Mouse (Mus musculus): Measurements from ENCODE around the gene Wwc1. TPM values are rescaled to one million over a fixed set of nuclear protein-coding genes. Genes with fewer than 3 reads are reported as not detected.

Gene Wwc1
- polyA plus RNA-seq, 1 experiment from 2014 or later = 4.8 TPM

- Histone ChIP-seq H3K4me1 (ENCODE audit: control insufficient read depth, insufficient read depth, low read length) (no peaks in the 10 kb centered on the region), H3K4me2 (ENCODE audit: low read depth, low read length) (no peak overlapping the region), H3K9ac (replicated peaks; ENCODE audit: low read length) (no peak overlapping the region), H3K36me3 (replicated peaks; ENCODE audit: control insufficient read depth, insufficient read depth, low read depth, low read length) (no peaks in the 10 kb centered on the region), H3K4me3 (ENCODE audit: low read depth, low read length) (no peak overlapping the region), H3K27me3 (ENCODE audit: control insufficient read depth, insufficient read depth, low read length) (no peaks in the 10 kb centered on the region), H3K9me3 (replicated peaks; ENCODE audit: control insufficient read depth, low read length) (no peaks in the 10 kb centered on the region), H3K27ac (replicated peaks; ENCODE audit: low read depth, low read length) (no peak overlapping the region)
- no peak for ATAC-seq (replicated peaks; ENCODE audit: insufficient number of reproducible peaks, low FRiP score, low TSS enrichment, low read depth)
- 91% methylated on average over 19 of the region's 19 CpGs for WGBS
- DNase-seq (ENCODE audit: low spot score) = no peak
Measured at GRCm38 (mm10) chr11:35970806-35971705, 9.3 kb downstream of the Wwc1 start.

GRCm38 (mm10) chr11:35968291-35968690 lies 12.0 kb downstream of the Wwc1 start:
- Histone ChIP-seq H3K4me1 (ENCODE audit: control insufficient read depth, insufficient read depth, low read length) (no peaks in the 10 kb centered on the region; the same call in 1 of the 2 replicates), H3K9ac (replicated peaks; ENCODE audit: low read length) (no peak overlapping the region), H3K27me3 (ENCODE audit: control insufficient read depth, insufficient read depth, low read length) (no peaks in the 10 kb centered on the region), H3K4me2 (ENCODE audit: low read depth, low read length) (no peak overlapping the region), H3K36me3 (replicated peaks; ENCODE audit: control insufficient read depth, insufficient read depth, low read depth, low read length) (no peaks in the 10 kb centered on the region), H3K9me3 (replicated peaks; ENCODE audit: control insufficient read depth, low read length) (no peaks in the 10 kb centered on the region), H3K27ac (replicated peaks; ENCODE audit: low read depth, low read length) (no peak overlapping the region), H3K4me3 (ENCODE audit: low read depth, low read length) (no peak overlapping the region)
- DNase-seq (ENCODE audit: low spot score) (no peak), ATAC-seq (replicated peaks; ENCODE audit: insufficient number of reproducible peaks, low FRiP score, low TSS enrichment, low read depth) (no peak)
- 83% methylated on average over 10 of the region's 10 CpGs for WGBS

GRCm38 (mm10) chr11:35963981-35964549 lies 16.3 kb downstream of the Wwc1 start:
- ATAC-seq (replicated peaks; ENCODE audit: insufficient number of reproducible peaks, low FRiP score, low TSS enrichment, low read depth) (no peak), DNase-seq (ENCODE audit: low spot score) (no peak)
- 79% methylated on average over 9 of the region's 9 CpGs for WGBS
- no peak overlapping the region for H3K4me2 ChIP-seq (ENCODE audit: low read depth, low read length)
- no peak overlapping the region for H3K4me3 ChIP-seq (ENCODE audit: low read depth, low read length)
- H3K27me3 ChIP-seq (ENCODE audit: control insufficient read depth, insufficient read depth, low read length) = no peaks in the 10 kb centered on the region
- no peaks in the 10 kb centered on the region for H3K9me3 ChIP-seq (replicated peaks; ENCODE audit: control insufficient read depth, low read length)
- no peaks in the 10 kb centered on the region; the same call in 1 of the 2 replicates for H3K4me1 ChIP-seq (ENCODE audit: control insufficient read depth, insufficient read depth, low read length)
- no peaks in the 10 kb centered on the region for H3K36me3 ChIP-seq (replicated peaks; ENCODE audit: control insufficient read depth, insufficient read depth, low read depth, low read length)
- H3K27ac ChIP-seq (replicated peaks; ENCODE audit: low read depth, low read length) = no peak overlapping the region
- H3K9ac ChIP-seq (replicated peaks; ENCODE audit: low read length) = no peak overlapping the region

- WGBS = 57% methylated on average over 2 of the region's 2 CpGs
- H3K4me1 ChIP-seq (ENCODE audit: control insufficient read depth, insufficient read depth, low read length) = no peaks in the 10 kb centered on the region; the same call in 1 of the 2 replicates
- H3K27me3 ChIP-seq (ENCODE audit: control insufficient read depth, insufficient read depth, low read length) = no peaks in the 10 kb centered on the region
- no peak overlapping the region for H3K27ac ChIP-seq (replicated peaks; ENCODE audit: low read depth, low read length)
- ATAC-seq (replicated peaks; ENCODE audit: insufficient number of reproducible peaks, low FRiP score, low TSS enrichment, low read depth) = no peak
- DNase-seq (ENCODE audit: low spot score) = no peak
- no peaks in the 10 kb centered on the region for H3K36me3 ChIP-seq (replicated peaks; ENCODE audit: control insufficient read depth, insufficient read depth, low read depth, low read length)
- no peaks in the 10 kb centered on the region for H3K9me3 ChIP-seq (replicated peaks; ENCODE audit: control insufficient read depth, low read length)
- no peak overlapping the region for H3K9ac ChIP-seq (replicated peaks; ENCODE audit: low read length)
- no peak overlapping the region for H3K4me3 ChIP-seq (ENCODE audit: low read depth, low read length)
- no peak overlapping the region for H3K4me2 ChIP-seq (ENCODE audit: low read depth, low read length)
Measured at GRCm38 (mm10) chr11:35963554-35963953, 16.8 kb downstream of the Wwc1 start.

GRCm38 (mm10) chr11:35962431-35962830 lies 17.9 kb downstream of the Wwc1 start:
- Histone ChIP-seq H3K27ac (replicated peaks; ENCODE audit: low read depth, low read length) (no peak overlapping the region), H3K4me2 (ENCODE audit: low read depth, low read length) (no peak overlapping the region), H3K9me3 (replicated peaks; ENCODE audit: control insufficient read depth, low read length) (no peaks in the 10 kb centered on the region), H3K27me3 (ENCODE audit: control insufficient read depth, insufficient read depth, low read length) (no peaks in the 10 kb centered on the region), H3K9ac (replicated peaks; ENCODE audit: low read length) (no peak overlapping the region), H3K4me3 (ENCODE audit: low read depth, low read length) (no peak overlapping the region), H3K36me3 (replicated peaks; ENCODE audit: control insufficient read depth, insufficient read depth, low read depth, low read length) (no peaks in the 10 kb centered on the region), H3K4me1 (ENCODE audit: control insufficient read depth, insufficient read depth, low read length) (no peaks in the 10 kb centered on the region; the same call in 1 of the 2 replicates)
- ATAC-seq (replicated peaks; ENCODE audit: insufficient number of reproducible peaks, low FRiP score, low TSS enrichment, low read depth) = no peak
- no peak for DNase-seq (ENCODE audit: low spot score)
- WGBS = 96% methylated on average over 2 of the region's 2 CpGs

- Histone ChIP-seq H3K4me2 (ENCODE audit: low read depth, low read length) (no peak overlapping the region), H3K36me3 (replicated peaks; ENCODE audit: control insufficient read depth, insufficient read depth, low read depth, low read length) (no peaks in the 10 kb centered on the region), H3K9ac (replicated peaks; ENCODE audit: low read length) (no peak overlapping the region), H3K4me1 (ENCODE audit: control insufficient read depth, insufficient read depth, low read length) (no peaks in the 10 kb centered on the region; the same call in 1 of the 2 replicates), H3K9me3 (replicated peaks; ENCODE audit: control insufficient read depth, low read length) (no peaks in the 10 kb centered on the region), H3K27me3 (ENCODE audit: control insufficient read depth, insufficient read depth, low read length) (no peaks in the 10 kb centered on the region), H3K27ac (replicated peaks; ENCODE audit: low read depth, low read length) (no peak overlapping the region), H3K4me3 (ENCODE audit: low read depth, low read length) (no peak overlapping the region)
- 89% methylated on average over 3 of the region's 3 CpGs for WGBS
- ATAC-seq (replicated peaks; ENCODE audit: insufficient number of reproducible peaks, low FRiP score, low TSS enrichment, low read depth) (no peak), DNase-seq (ENCODE audit: low spot score) (no peak)
Measured at GRCm38 (mm10) chr11:35959270-35959669, 21.1 kb downstream of the Wwc1 start.

- Histone ChIP-seq H3K27me3 (ENCODE audit: control insufficient read depth, insufficient read depth, low read length) (no peaks in the 10 kb centered on the region), H3K4me1 (ENCODE audit: control insufficient read depth, insufficient read depth, low read length) (no peaks in the 10 kb centered on the region), H3K36me3 (replicated peaks; ENCODE audit: control insufficient read depth, insufficient read depth, low read depth, low read length) (no peaks in the 10 kb centered on the region), H3K4me3 (ENCODE audit: low read depth, low read length) (no peak overlapping the region), H3K9ac (replicated peaks; ENCODE audit: low read length) (no peak overlapping the region), H3K27ac (replicated peaks; ENCODE audit: low read depth, low read length) (no peak overlapping the region), H3K4me2 (ENCODE audit: low read depth, low read length) (no peak overlapping the region), H3K9me3 (replicated peaks; ENCODE audit: control insufficient read depth, low read length) (no peaks in the 10 kb centered on the region)
- DNase-seq (ENCODE audit: low spot score) = no peak
- no peak for ATAC-seq (replicated peaks; ENCODE audit: insufficient number of reproducible peaks, low FRiP score, low TSS enrichment, low read depth)
- 65% methylated on average over 3 of the region's 3 CpGs for WGBS
Measured at GRCm38 (mm10) chr11:35955572-35955971, 24.8 kb downstream of the Wwc1 start.

GRCm38 (mm10) chr11:35953179-35953578 lies 27.1 kb downstream of the Wwc1 start:
- H3K27me3 ChIP-seq (ENCODE audit: control insufficient read depth, insufficient read depth, low read length) = no peaks in the 10 kb centered on the region
- DNase-seq (ENCODE audit: low spot score) (no peak), ATAC-seq (replicated peaks; ENCODE audit: insufficient number of reproducible peaks, low FRiP score, low TSS enrichment, low read depth) (no peak)
- H3K9me3 ChIP-seq (replicated peaks; ENCODE audit: control insufficient read depth, low read length) = no peaks in the 10 kb centered on the region
- 96% methylated on average over 4 of the region's 4 CpGs for WGBS
- no peaks in the 10 kb centered on the region for H3K36me3 ChIP-seq (replicated peaks; ENCODE audit: control insufficient read depth, insufficient read depth, low read depth, low read length)
- H3K4me1 ChIP-seq (ENCODE audit: control insufficient read depth, insufficient read depth, low read length) = no peaks in the 10 kb centered on the region
- no peak overlapping the region for H3K27ac ChIP-seq (replicated peaks; ENCODE audit: low read depth, low read length)
- no peak overlapping the region for H3K4me3 ChIP-seq (ENCODE audit: low read depth, low read length)
- H3K4me2 ChIP-seq (ENCODE audit: low read depth, low read length) = no peak overlapping the region
- no peak overlapping the region for H3K9ac ChIP-seq (replicated peaks; ENCODE audit: low read length)
